Mouse (Mus musculus) embryo, embryonic 10.5 days (tissue): ENCODE data around the gene Slc9a2.
"Not testable (repeated sequence)": the region's sequence is repeated elsewhere in the genome, so short reads cannot be mapped to it uniquely, and the experiment has no call there.

Experiments
- DNase-seq: peaks from one replicate; pipeline ENCODE4 v3.0.0-alpha.2; 2015; ENCODE audit warnings: low spot score

Gene Slc9a2

DNA sequence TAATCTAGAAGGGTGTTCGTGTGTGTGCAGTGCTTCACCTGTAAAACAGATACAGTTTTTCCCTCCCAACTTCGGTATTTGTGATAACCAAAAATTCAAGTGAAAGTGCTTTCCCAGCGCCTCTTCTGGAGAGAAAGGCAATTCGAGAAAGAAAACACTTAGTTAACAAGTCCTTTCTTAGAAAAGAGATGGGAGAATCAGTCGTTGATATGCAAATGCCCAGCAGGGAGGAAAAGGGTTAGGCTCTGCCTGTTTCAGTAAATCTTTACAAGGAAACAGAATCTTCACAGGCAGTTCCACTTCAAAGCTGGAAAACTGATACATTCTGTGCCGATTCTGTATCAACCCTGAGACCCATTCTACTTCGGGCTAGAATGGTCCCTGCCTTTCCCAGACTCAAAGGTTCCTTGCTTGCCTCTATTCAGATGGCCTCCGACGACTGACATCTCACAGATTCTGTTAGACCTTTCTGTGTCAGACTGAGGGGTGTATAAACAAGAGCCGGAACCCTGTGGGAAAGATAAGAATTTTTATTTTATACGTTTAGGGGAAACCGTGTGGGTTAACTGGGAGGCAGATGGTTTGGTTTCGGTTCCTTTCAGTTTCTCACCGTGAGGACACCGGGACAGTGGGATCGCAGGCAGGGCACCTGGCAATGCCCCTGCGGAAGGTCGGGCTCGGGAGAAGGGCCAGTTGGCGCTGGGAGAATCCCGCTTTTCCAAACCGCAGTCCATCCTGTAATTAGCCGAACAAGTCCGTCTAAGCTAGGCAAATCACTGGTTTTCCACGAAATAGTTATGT, at the start of gene Slc9a2:
Gene Slc9a2 (plus strand): TSS at position 508 of the 801 bp plus-strand sequence.
- peak; percentile 41 for DNase-seq

DNA sequence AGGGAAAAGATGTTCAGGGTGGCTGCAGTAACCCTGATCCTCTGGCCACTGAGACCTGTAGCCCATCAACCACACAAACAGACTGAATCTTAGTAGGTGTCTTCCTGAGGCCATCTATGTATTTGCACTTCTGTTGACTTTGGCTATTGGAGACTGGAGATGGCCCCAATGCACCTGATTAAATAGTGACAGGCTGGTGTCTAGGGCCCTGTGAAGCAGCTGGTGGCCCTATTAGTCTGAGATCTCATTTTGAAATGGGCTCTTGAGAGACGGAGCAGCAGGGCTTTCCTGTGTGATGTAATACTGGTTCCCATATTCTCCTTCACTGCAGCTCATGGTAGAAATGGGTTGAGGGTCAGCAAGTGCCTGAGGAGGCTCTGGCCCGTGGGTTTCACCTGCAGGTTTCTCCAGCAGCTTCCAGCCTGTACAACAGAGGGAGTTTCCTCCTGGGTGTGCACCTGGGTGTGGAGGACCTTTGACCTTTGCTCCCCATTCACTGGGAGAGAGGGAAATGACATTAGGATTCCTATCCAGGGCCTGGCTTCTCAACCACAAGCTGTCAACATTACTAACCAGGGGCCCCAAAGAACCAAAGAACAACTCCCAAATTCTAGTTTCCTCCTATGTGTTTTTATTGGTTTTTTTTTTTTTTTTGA, 47.8 kb upstream of the Slc9a2 start:
- DNase-seq, result no peak

DNA sequence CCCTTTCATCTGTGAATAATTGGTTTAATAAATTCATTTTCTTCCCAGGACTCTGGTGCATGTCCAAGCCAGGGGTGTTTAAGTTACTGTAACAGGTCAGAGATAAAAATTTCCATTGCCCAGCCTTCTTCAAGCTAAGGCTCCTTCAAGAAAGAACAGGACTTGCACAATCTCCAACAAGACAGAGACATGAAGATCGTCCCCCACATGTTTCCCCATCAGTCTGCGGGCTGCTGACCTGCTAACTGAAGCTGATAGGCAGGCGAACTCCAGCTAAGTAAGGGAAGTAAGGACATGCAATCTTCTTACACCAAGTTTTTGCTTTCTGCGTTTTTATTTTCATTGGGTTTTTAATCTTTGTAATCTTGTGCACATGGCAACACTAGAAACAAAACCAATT, 45.8 kb upstream of the Slc9a2 start:
- no peak for DNase-seq

DNA sequence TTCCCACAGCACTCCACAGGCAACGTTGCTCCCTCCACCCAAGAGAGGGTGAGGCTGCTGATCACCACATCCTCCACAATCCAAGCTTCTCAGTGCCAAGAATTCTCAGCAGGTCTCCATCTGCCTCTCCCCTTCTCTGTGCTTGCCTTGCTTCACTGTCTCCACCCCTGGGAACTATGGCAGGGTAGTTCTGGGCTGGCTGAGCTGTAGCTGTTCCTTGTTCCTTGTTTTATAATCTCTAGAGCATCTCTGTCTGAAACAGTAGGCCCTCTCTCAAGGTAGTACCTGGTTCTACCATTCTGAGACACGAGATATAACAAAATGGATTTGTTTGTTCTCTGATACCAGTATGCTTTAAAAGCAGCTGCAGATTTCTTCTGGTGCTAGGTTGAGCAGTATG, 32.1 kb upstream of the Slc9a2 start:
- DNase-seq, result no peak

DNA sequence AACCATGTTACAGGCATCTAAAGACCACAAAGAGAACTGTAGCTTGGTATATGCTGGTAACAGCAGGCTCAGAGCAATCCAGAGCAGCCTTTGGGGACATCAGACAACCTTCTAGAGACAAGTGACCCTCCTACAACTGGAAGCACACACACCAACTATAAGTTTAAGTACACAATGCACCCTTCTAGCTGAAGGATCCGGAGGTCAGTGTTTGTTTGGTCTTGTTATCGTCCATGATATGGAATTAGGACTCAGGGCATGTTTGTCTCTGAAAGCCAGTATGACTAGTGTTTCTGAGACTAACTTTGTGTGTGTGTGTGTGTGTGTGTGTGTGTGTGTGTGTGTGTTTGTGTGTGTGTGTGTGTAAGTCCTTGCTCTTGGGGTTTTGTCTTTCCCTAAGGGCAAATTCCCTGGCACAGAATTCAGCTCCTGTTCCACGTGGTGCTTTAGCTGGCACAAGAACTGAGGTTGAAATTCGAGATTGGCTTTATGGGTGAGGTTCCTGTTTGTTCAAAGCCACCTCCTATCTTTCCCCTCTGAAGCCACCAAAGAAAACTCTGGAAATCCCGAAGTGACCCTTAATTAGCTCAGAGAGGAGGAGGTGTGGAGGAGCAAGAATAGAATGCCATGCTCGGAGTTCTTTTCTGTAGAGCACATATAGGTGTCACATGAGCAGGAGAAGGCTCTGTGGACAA, 29.4 kb upstream of the Slc9a2 start:
- DNase-seq, result no peak

DNA sequence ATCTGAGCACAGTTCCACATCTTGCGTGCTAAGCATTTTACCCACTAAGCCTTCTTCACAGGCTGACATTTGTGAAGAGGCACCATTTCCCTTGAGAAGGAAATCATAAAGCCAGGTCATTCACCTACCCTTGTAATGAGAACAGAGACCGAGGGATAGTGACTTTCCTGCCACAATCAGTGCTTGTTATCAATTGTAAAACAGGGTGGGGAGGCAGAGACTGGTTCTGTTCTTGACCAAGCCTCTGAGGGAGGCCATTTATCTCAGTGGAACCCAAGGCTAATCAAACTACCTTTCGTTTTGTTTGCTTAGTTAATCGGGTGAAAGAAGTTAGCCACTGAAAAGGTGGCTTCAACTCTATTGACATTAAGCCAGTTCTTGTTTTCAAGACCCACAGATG, 23.3 kb upstream of the Slc9a2 start:
- no peak for DNase-seq

DNA sequence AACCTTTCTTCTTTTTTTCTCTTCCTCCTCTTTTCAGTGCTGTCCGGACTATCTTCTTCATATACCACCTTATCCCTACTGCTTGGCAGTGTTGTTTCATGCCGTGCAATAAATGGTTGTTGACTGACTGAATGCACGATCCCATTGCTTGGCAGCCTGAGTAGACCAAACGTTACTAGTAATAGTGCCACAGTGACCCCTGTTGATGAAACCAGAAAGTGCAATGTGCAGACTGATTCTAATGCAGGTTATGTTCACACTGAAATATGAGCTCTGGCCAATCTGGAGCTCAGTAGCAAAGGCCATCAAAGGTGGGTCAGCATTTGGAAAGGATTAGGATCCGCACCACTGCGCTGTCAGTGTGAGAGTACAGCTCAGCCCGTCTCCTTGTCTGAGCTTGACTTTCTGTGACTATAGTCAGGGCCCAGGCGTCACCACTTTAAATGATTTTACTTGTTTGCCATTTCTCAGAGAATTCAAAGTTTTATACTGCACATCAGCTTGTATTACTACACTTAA, 22.3 kb upstream of the Slc9a2 start:
- peak; percentile 88 for DNase-seq

DNA sequence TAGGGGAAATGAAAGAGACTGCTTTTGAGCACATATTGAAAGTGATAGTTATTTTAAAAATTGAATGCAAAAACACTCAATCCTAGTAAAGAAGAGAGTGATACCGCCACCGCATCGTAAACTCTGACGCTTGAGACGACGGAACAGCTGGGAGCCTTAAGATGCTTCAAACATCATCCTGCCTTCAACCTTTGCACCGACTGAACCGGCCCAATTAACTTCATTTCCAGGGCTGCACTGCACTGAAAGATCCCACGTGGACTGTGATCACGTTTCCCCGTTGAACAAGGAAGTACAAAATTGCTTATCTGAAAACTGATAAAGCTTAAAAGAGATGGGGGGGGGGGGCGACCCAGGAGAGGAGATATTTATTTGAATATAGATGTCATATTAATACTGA, 21.4 kb upstream of the Slc9a2 start:
- DNase-seq, result no peak

DNA sequence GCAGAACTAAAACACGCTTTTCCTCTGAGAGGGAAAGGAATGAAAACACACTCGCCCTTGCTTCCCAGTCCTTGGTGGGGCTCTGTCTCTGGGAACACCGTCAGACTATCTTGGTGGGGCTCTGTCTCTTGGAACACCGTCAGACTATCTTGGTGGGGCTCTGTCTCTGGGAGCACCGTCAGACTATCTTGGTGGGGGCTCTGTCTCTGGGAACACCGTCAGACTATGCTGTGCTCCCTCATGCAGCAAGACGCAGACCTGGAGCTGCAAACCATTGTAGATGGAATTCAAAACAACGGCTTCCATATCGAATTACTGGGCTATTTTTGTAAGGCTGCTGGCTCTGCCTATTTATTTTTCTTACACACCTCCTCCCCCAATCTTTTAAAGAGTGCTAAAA, 20.9 kb upstream of the Slc9a2 start:
- DNase-seq, result peak; percentile 28

DNA sequence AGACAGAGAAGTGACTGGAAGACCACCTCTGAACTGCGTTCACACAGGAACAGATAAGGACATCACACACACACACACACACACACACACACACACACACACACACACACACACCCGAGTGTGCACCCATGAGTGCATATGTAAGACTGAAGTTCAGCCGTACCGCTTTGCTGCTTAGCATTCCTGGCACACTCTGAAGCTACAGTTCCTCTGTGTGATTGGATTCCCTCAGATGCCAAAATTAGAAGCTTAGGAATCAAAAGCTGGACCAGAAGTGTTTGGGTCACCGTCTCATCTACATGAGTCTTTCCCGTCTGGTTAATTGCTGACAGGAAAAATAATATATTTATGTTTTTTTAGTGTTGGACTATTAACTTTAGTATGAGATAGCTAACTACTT, 19.5 kb upstream of the Slc9a2 start:
- DNase-seq, result no peak

DNA sequence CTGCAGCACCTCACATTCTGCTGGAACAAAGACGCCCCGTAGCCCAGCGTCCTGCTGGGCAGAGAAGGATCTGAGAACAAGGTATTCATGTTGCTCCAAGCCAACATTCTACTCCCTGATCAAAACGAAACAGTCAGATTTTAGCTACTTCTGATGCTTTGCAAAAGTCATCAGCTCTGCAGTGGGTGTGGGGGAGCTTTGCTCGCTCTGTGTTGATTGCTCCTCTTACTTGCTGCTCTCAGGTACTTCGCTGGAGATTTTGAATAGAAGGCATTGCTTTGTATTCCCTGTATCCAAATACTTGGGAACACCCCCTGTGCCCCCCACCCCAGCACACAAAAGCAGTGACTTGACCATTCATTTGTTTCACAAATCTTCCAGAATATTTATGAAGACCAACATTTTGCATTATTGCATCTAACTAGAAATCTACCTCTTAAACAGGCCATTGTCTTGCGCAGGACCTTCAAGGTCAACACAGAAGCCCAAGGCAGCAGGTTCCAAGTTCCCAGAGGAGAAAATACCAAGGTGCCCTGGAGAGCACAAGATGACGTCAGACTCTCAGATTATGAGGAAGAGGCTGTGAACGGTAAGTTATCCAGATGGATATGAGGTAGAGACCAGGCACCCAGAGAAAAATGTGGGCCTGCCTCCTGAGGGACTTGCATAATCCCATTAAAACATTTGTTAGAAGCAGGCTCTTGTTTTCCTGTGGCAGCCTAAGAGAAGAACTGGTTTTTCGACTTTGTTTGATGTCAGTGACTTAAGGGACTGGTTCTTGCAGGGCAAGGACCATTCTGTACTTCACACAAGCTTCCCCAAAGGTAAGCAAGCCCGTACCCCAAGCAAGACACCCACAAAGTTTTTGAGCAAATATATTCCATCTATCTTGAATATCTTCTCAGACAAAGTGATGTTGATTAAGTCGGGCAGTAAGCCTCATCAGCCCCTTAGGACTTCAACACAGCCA, 14.7 kb upstream of the Slc9a2 start:
- no peak for DNase-seq

DNA sequence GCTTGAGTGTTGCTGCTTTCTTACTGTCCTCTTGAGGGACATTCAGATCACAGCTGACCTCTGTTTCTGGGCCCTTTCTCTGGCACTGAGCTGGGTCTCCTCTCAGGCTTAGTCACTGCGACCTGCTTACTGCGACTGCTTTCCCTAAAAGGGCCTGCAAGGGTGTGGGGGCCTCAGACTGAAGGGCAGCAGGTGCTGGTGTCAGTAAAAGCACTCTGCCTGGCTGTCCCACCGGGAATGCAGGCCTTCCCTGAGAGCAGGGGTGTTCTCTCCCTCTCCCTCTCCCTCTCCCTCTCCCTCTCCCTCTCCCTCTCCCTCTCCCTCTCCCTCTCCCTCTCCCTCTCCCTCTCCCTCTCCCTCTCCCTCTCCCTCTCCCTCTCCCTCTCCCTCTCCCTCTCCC, 12.9 kb upstream of the Slc9a2 start:
- not testable (repeated sequence) for DNase-seq

DNA sequence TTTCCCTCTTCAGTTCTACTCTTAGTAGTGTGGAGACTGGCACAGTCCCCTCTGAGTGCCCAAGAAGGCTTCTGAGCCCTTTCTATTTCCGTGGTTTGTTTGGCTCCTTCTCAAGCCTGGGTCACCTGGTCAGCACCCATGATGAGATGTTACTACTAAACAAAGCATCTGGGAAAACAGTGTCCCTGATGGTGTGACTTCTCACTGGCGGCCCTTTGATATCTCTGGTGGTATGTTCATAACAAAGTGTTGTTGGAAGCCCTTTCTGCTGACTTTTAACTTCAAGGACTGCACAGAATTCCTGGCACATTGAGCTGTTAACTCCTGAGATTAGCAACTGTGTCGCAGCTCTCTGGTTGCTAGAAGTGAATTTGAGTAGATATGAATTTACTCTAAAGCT, 10.3 kb upstream of the Slc9a2 start:
- DNase-seq, result no peak

DNA sequence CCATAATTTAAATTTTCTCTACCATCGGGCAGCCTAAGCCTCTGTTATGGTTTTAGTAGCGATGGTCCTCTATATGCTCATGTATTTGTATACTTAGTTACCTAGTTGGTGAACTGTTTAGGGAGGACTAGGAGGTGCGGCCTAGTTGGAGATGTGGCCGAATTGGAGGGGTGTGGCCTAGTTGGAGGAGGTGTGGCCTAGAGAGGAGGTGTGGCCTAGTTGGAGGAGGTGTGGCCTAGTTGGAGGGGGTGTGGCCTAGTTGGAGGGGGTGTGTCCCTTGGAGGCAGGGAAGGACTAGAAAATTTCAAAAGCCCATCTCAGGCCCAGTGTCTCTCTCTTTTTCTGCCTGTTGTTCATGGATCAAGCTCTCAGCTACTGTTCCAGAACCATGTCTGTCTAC, 8.9 kb upstream of the Slc9a2 start:
- DNase-seq, result no peak

DNA sequence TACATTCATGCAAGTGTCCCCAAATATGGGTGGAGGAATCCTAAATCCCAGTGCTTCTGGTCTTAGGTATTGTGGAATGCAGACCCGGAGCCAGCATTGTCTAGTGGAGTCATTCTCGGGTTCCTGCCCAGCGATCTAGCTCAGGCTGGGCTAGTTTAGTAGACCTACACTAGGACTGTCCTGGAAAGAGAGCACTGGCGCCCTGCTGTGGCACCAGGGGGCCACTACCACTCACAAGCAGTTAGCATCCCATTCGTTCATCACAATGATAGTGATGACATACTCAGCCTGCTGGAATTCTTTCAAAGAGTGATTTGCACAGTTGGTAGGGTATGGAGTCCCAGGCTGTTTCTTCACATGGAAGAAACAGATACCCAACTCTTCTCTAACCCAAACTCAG, 3.1 kb upstream of the Slc9a2 start:
- DNase-seq, result no peak

DNA sequence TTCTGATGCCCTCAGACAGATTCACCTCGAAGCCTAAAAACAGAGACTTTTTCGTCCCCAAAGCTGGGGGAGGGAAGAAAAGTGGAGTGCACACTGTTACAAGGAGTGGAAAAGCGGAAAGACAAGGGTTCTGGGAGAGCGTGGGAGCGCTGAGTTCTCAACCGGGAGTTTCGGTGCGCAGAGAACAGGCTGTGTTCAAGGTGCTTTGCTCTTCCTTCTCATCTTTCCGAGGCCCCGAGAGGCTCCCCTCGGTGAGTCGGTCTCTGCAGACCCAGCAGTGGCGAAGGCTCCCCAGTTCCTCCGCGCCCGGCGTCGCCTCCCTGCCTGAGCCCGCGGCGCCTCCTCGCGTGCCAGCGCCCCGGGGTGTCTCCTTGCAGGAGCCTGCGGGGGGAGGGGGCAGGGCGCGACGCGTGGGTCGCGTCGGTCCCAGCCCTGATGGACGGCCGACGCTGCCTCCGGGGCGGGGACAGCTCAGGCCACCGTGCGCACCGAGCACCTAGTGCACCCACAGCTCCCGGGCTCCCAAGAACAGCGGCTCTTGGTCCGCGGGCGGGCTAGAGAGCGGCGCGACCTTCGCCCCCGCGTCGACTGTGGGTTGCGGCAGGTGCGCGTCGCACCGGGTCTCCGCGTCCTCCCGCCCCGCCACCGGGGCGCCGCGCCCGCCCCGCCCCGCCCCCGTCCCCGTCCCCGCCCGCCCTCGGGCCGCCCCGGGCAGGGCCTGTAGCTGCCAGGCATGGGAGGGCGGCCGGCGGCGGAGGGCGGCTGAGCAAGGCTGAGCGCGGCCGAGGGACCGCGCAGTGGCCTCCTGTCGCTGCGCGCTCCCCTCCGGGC, 709 bp downstream of the Slc9a2 start:
- peak; percentile 56 for DNase-seq

DNA sequence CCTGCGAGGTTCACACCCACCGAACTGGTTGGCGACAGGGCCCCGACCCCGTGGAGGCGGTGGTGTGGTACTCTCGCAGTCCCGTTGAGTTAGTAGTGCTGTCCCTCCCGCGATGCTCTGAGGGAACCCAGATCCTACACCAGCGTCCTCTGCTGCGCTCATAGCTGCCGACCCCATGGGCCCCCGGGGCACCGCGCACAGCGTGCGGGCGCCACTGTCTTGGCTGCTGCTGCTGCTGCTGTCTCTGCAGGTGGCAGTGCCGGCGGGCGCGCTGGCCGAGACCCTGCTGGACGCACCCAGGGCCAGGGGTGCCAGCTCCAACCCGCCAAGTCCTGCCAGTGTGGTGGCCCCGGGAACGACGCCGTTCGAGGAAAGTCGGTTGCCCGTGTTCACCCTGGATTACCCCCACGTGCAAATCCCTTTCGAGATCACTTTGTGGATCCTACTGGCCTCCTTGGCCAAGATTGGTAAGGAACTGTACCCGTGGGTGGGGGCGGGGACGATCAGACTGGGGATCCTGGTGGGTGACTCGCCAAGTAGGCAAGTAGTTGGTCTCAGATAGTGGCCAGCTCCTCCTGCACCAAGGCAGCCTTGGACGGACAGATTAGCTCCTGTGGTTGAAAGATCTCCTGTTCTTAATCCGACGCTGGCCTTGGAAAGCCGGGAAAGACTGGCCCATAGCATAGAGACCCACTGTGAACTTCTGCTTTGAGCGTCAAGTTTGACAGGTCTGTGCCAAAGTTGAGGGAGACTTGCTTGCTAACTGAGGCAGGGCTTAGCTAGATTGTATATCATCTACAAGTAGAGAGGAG, 1.5 kb downstream of the Slc9a2 start:
- peak; percentile 40 for DNase-seq

DNA sequence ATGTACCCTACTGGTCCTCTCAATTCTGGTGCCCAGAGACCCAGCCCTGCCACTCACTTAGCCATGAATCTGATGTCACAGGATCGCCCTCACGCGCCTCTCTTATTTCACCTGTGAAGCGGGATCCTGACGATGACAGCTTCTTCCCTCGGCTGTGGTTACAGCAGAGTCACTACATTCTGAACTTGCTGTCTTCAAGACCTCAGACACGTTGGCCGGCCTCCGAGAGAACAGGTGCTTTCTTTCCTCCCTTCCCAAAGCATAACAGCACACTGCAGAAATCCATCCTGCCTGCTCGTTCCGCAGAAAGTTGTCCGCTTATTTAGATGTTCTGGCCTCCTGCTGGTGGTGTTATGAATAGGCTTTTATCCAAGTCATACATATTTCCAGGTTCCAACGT, 13.9 kb downstream of the Slc9a2 start:
- no peak for DNase-seq

DNA sequence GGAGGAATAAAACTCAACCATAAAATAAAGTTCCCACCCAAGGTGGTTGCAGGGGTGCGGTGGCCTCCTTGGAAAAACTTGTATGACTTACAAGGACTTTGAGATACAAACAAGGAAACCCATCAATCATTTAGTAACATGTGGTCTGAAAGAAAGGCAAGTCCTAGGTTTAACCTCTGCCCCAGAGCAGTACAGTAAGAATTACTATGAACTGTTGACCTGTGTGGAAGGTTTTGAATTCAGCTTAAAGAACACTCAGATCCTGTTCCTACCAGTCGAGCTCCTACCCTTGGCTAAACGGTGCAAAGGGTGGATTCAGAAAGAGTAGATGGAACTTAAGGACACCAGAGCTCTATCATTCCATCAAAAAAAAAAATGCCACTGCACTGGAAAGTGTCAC, 16.1 kb downstream of the Slc9a2 start:
- DNase-seq, result no peak

DNA sequence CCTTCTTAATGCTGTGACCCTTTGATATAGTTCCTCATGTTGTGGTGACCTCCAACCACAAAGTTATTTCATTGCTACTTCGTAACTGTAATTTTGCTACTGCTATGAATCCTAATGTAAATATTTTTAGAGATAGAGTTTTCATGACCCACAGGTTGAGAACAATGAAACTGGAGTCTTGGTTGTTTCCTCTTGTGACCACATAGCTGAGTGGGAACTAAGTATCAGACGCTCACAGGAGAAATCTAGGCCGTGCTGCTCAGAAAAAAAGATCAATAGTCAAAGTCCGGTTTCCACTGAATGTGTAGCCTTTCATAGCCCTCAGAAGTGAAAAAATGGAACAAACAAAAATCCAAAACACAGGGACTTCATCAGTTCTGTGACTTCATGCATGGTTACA, 24.7 kb downstream of the Slc9a2 start:
- DNase-seq, result no peak
